Mouse (Mus musculus) frontal cortex, postnatal 36 days (tissue): ENCODE measurements at regions not wholly inside any gene's neighbourhood (a gene's known extent, or its start where the extent isn't known, plus 50 kb on each side); places are given as distances from the start of the nearest gene placed in this dataset.

Experiments
- DNase-seq, 2 experiments: peaks; one replicate each; pipeline ENCODE4 v3.0.0; 2022; ENCODE audit warnings: low spot score in 2 of 2

DNA sequence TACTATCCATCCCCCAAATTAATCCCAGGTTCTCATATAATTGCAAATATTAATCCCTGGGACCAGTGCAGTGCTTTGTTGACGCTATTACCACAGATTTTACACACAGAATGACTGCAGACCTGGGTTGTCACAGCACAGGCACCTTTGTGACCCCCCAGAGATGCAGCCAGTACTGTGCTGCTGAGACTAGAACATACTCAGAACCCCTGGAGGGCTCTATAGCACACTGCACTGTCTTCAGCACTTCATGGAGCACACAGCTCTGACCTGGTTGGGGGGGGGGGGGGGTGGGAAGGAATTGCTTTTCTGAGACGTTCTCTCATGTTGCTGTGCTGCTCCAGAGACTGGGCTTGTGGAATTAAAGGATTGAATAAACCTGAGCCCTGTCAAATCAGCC, 154.9 kb upstream of the Gm34302 start:
- no peak for DNase-seq

DNA sequence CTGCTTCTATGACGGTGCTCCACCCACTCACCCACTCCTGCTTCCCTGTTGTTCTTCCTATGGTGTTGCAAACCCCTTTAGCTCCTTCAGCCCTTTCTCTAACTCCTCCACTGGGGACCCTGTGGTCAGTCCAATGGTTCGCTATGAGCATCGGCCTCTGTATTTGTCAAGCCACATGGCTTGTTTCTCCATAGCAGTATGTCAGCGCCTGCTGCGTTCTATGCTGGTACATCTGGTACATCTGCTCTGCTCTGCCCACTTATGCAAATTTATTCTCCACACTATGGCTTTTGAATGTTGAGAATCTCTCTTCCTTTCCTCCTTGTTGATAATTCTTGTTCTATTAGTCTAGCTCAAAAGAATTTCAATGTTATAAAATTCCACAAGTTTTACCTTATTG, 154.2 kb upstream of the Gm34302 start:
- peak; percentile 18 to 42 for DNase-seq

DNA sequence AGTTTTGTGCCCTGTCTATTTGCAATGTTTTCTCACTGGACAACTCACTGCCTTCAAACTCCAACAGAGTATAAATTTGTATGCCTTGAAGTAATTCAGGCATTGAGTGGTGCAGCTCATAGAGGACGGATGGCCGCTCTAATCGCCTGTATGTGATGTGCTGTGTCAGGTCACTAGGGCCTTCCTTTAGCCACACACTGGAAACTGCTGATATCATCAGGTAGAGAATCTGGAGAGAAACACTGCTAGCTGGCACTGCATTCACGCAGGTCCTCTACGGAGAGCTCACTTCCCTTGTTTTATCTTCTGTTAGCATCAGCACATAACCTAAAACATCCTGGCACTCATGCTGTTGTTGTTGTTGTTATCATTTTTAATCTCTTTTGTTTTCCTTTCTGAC, 144.0 kb upstream of the Gm34302 start:
- no peak for DNase-seq

DNA sequence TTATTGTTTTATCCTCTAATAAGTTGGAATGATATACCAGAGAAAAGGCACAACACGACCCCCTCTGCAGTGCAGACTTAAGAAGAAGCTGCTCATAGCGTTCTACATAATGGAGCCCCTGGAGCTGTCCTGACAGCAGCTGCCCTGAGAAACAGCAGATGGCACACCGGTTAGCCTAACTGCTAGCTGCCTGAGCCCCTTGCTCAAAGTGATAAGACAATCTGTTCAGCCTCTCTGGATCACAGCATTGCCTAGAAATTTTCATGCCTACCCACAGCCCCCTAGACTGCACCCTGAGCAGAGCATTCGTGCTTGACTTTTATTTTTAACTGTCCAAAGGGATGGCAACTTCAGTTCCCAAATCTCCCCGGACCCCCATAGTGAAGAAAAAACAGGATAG, 132.4 kb upstream of the Gm34302 start:
- no peak for DNase-seq

DNA sequence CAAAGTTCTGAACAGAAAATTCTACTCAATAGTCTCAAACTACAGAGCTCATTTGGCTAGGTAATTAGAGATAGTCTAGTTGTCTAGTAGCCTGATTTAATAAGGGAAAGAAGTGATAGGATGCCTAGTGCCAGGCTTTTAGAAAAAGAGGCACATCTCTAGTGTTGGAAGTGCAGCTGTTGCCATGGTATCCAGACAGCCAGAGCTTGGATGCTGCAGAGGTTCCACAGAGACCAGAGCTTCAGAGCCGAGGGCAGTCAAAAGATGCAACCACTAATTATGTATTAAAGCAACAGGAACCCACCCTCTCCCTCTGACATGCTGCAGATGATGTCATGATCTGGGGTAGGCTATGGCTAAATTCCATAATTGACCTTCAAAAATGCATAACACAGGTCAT, 130.0 kb upstream of the Gm34302 start:
- DNase-seq = peak in 1 of 2 experiments; percentile 10

DNA sequence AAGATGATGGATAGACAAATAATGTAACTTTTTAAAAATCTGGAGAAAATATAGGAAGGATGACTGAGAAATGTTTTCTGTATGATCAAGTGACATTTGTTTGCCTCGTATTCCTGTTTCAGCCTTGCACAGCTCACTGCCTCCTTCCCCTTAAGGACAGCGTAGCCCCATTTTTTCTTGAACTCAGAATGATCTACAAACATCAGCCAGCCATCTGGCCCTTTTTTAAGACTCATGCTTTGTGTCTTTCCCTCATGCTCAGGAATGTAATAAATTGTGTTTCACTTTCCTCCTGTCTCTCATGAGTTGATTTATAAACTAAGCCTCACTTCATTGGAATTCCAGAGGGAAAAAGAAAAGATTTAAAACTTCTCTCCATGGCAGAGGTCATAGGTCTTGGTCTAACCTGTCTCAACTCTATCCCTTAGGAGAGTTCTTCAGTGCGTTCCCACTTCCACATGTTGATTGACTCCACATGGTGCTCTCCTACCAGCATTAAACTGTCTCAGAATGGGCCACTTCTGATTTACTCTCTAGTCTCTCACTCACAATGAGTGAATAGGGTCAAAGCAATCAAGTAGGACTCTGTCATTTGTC, 129.2 kb upstream of the Gm34302 start:
- no peak for DNase-seq

DNA sequence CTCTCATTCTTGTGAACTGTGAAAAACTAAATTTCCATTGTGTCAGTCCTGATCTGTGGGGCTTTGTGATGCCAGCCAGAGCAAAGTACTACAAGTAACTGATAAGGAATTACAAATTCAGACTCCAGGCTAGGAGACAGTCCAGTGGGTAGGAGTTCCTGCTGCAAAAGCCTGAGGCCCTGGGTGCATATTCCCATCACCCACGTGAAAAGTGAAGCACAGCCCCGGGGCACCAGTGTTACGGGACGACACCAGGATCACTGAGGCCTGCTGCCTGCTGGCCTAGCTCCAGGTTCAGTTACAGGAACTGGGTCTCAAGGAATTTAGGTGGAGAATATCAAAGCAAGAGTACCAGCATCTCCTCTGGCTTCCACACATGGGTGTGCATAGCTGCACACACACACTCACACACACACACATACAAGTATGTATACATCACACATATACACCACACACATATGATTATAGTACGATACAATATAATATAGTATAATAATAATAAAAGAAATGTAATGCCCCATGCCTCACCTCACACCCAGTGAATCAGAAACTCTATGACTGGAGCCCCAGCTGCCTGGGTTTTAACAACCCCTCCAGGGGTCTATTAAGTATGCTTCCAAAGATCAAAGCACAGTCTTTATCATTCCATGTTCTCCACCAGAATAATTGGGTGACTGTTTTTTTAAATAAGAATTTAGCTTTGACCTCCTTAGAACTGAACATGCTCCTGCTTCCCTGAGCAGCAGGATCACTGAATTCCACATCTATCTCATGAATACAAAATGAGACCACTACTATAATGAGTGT, 126.6 kb upstream of the Gm34302 start:
- DNase-seq = no peak

DNA sequence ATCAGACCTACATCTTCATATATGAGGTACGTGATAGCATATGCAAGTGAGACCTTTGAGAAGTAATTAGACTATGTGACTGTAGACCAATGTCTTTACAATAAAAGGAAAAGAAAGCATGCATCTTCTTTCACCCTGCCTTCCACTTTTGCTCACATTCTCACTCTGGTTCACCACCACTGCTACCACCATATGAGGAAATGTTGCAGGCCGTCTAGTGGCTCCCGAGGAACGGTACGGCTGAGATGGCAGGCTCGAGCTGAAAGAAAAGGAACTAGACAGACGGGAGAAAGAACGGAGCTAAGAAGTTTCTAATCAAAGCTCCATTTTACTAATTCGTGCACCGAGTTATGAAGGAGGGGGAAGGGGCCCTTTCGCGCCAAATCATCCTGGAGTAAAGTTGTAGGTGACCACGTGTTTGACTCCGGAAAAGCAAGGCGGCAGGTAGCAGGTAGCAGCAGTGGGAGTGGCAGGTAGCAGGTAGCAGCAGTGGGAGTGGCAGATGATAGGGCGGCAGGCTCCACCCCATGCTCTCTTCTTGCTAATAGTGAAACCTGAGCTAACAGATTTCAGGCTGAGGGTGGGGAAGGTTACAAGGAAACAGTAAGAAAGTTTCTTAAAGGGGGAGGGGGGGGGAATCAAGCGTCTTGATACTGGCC, 125.9 kb upstream of the Gm34302 start:
- no peak for DNase-seq

DNA sequence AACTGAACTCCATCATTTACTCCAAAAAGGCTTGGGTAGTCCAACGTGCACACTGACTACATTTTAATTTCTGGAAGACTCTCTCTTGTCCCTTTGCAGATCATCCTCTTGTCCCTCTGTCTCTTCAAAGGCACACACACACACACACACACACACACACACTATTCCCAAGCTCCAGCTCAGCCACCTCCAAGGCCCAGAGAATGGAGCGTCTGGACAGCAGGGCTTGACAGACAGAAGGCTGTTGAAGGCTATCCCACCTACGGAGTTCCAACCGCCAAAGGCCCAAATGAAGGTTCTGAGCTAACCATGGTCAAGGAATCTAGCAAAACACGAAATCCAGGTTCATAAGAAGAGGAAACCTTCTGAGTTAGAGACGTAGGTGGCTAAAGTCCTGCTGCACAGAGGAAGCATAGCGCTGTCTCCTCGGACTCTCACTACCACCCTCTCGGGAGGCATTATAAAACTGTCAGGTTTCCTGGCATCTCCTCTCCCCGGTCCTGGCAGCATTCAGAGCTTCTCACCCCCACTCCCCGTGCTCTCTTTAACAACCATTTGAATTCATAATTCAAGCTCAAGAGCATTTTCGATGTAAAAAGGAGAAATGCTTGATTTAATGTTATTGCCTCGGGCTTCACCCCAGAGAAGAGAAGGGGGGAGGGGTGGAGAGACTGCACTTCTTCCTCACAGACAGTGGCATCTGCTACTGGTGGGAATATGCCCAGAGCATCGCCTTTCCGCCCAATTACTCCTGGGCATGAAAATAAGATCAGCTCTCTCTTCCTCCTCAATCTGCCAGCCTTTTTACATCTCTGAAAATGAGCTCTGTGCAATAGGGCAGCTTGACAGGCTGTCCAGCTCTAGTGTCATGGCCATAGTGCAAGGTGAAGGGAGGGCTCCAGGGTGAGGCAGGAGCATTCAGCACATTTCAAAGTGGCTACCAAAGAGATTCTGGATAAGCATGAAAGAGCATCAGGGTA, 99.3 kb upstream of the Gm34302 start:
- DNase-seq = peak in 1 of 2 experiments; percentile 3

DNA sequence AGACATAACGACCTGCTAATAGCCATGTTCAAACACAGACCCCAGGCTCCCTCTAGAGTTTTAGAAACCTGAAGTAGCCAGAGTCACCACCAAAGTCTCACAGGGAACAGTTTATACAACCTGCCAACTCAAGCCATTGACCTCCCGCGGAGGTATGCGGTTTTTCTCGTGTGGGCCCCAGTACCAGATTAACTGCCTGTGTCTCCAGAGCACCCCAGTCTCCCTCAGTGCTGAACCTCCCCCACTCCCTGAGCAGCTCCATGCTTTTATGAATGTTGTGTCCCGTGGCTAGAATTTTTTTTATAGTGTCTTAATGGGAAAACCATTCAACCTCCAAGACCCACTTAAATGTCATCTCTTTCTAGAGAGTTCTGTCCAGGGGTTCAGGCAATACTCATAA, 98.5 kb upstream of the Gm34302 start:
- no peak for DNase-seq

DNA sequence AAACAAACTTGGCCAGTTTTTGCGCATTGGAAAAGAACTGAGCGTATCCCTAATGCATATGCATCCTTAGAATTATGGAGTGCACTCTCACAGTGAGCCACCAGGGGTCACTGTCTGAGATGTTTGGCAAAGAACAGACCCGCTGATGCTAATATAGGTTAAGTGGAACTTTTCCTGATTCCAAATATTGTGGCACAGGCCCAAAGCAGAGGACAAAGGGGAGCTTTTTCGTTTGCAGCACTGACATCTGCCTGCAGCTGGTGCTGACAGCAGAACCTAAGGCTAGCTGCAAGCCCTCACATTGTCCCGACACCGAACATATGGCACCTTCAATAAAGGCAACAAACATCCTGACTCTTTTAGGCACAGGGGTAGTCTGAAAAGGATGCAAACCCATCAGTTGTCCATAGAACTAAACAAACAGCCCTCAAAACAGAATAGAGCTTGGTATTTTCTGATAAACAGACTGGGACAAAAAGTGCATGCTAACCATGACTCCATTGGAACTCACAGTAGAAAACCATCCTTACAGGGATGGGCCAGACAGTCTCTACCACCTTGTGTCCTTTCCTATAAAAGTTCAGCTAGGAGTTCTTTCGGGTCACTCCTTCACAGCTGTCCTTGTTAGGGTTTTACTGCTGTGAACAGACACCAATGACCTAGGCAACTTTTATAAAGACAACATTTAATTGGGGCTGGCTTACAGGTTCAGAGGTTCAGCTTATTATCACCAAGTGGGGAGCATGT, 87.1 kb upstream of the Gm34302 start:
- peak; percentile 76 to 89 for DNase-seq

DNA sequence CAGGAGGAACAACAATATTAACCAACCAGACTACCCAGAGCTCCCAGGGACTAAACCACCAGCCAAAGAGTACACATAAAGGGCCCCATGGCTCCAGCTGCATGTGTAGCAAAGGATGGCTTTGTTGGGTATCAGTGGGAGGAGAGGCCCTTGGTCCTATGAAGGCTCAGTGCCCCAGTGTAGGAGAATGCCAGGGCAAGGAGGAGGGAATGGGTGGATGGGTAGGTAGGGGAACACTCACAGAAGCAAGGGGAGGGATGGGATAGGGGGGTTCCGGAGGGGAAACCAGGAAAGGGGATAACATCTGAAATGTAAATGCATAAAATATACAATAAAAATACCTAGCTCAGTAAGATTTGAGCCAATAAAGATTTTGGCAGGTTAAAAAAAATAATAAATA, 86.4 kb upstream of the Gm34302 start:
- DNase-seq = no peak

DNA sequence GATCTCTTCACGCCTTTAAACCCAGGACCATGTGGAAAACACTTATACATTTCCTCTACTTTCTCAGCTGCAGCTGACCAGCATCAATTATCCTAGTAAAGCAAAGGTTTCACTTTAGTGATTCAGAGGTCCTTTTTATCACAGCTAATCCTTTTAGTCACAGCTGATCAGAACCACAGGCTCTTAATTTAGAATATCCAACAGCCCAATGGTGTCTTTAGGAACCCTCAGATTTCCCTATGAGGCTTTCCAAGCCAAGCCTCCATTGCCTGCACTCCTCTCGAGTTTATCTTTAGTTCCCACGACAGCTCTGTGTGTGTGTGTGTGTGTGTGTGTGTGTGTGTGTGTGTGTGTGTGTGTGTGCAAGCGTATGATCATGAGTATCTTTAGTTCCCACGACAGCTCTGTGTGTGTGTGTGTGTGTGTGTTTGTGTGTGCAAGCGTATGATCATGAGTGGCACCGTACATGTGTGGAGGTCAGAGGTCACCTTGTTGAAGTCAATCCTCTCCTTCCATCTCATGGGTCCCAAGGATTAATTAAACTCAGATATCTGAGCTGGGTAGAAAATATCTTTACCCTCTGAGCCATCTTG, 85.4 kb upstream of the Gm34302 start:
- no peak for DNase-seq

DNA sequence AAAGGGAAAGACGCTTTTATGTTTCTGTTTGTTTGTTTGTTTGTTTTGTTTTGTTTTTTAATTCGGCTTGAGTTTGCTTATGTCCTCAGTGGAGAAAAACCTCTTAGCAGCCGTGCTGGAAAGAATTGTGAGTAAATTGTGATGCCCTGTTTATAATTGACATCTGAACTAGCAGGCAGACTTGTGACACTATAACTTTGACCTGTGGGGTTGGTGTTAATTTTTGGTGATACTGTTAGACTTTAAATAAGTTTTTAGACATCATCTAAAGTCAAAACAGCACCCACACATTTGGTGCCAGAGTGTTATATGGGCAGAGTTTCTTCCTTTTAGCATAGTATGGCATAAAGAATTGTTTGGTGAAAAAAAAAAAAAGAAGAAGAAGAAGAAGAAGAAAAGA, 84.0 kb upstream of the Gm34302 start:
- no peak for DNase-seq

DNA sequence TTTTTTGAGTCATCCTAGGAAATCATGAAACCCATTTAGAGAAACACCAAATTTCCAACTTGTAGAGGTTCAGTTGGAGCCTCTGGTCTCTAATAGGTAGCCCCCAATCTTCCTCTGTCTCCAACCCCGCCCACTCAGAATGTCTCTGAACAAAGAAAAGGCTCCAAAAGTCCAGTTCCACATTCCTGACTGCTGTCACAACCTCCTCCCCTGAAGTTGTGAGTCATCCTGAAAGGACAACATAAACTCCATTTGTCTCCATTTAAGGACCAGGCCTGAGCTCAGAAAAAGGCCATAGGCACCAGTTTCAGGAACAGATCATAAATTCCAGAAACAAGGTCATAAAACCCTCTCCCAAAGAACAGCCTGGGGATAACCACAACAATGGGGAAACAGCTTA, 79.4 kb upstream of the Gm34302 start:
- DNase-seq = no peak

DNA sequence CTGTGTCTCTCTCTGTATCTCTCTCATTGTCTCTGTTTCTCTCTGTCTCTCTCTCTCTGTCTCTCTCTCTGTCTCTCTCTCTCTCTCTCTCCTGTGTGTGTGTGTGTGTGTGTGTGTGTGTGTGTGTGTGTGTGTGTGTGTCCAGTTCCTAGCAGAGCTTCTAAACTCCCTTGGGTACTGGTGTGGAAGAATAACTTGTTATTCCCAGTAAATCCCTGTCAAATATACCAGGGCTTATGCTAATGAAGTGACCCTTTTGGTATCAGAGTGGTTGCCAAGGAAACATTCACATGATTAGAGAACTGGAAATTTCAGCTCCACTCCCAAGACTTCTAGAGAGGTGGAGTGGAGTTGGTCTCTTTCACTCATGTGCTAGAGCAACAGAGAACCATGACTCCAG, 78.9 kb upstream of the Gm34302 start:
- DNase-seq = no peak

DNA sequence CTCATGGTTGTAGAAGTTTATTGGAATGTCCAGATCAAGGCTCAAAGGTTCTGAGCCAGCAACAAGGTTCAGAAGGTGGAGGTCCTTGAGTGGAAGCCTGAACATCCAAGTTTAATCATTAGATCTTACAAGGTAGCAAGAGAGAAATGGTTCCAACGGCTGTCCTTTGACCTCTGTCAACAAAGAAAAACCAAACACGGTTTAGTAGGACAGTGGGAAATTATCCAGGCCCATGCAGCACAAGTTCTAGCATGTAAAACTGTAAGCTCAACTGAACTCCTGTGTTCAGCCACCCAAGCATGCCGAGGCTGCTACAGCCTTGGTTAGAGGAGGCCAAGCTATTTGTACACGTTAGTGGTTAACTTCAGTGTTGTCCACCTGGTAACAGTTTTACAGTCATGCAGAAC, 77.1 kb upstream of the Gm34302 start:
- DNase-seq = no peak

DNA sequence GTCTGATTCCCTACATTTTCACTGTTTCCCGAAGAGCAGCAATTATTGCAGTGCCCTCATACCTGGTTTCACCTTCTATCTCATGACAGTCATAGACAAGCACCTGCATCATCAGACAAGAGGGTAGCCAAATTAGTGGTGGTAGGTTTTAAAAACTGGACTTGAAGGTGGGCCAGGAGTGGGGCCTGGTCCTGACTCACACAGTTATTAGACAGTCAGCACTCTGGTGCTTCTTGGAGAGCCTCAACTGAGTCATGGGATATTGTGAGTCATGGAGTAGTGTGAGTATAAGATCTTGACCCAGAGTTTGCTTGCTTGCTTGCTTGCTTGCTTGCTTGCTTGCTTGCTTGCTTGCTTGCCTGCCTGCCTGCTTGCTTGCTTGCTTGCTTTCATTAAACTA, 73.1 kb upstream of the Gm34302 start:
- DNase-seq = no peak

DNA sequence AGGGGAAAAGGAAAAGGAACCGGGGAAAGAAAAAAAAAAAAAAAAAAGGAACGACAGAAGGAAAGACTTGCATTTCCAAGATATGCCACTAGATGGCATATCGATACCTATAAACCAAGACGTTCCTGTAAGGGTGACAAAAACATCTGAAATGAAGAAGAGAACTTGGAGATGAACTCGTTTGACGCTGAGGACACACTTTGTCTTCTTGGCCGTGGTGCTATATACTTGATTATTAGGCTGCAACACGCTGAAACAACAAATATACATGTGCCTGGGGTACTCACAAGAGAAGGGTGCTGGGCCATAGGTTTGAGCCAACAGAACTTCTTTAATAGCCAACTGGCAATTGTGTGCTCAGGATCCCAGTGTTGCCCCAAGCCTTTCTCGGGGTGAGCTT, 71.2 kb upstream of the Gm34302 start:
- DNase-seq = peak; percentile 6 to 39

DNA sequence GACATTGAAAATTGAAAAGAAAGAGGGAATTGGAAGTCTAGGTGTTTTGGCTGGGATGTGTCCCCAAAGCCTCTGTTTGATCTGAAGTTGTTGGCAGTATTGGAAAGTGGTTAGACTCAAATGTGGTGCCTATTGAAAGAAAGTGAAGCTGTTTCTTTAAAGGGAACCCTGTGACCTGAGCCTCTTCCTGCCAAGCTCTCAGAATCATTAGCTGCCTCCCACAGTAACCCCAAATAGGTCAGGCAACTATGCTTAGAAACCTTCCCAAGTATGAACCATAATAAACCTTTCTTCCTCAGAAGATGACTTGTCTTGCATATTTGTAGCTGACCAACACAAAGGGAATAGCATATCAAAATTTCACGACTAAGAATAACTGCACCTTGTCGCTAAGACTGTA, 69.7 kb upstream of the Gm34302 start:
- DNase-seq = no peak

DNA sequence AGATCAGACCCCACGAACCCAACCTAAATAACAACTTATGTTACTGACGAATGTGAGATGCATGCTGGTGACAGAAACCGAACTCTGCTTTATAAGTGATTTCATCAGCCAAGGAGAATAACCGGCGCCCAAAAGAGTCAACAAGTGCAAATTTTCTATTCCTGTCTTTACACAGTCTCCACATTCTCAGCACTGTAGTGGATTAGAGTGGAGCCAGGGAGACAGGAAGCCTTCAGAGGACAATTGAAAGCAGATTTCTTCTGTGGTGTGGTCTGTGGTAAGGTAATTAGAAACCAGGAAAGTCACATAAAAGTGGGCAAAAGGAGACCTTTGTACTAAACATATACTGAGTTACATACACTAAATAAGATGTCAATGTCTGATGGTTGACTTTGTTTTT, 68.0 kb upstream of the Gm34302 start:
- DNase-seq = no peak
